Mouse (Mus musculus) forebrain, embryonic 13.5 days (tissue): ENCODE results near the gene Neb. TPM values are rescaled to one million over a fixed set of nuclear protein-coding genes. Genes with fewer than 3 reads are reported as not detected.

Experiments used
- ATAC-seq: fragments of 200-750 bp; cut with Nextera tagmentation; 2 replicates; pipeline ENCODE4 v1.8.0; 2017
- H3K27ac ChIP-seq: fragments of 300-500 bp; sonication (generic); 2 replicates; pipeline ENCODE4 v1.5.1; 2015; ENCODE audit warnings: inconsistent platforms, mild to moderate bottlenecking, moderate library complexity
- H3K27me3 ChIP-seq: fragments of 300-500 bp; sonication (generic); 2 replicates; pipeline ENCODE4 v1.6.1; 2015; ENCODE audit warnings: mild to moderate bottlenecking, inconsistent platforms
- H3K36me3 ChIP-seq: fragments of 300-500 bp; sonication (generic); 2 replicates; pipeline ENCODE4 v1.6.1; 2015; ENCODE audit warnings: mild to moderate bottlenecking, inconsistent platforms; ENCODE audit not compliant: poor library complexity, severe bottlenecking
- H3K4me1 ChIP-seq: fragments of 300-500 bp; sonication (generic); 2 replicates; pipeline ENCODE4 v1.6.1; 2015; ENCODE audit warnings: inconsistent platforms
- H3K4me2 ChIP-seq: fragments of 300-500 bp; sonication (generic); 2 replicates; pipeline ENCODE4 v1.6.1; 2015; ENCODE audit warnings: inconsistent platforms, mild to moderate bottlenecking, moderate library complexity
- H3K4me3 ChIP-seq: fragments of 300-500 bp; sonication (generic); 2 replicates; pipeline ENCODE4 v1.5.1; 2015; ENCODE audit warnings: mild to moderate bottlenecking, inconsistent platforms
- H3K9ac ChIP-seq: fragments of 300-500 bp; sonication (generic); 2 replicates; pipeline ENCODE4 v1.6.1; 2015; ENCODE audit warnings: mild to moderate bottlenecking, inconsistent platforms
- H3K9me3 ChIP-seq: fragments of 300-500 bp; sonication (generic); replicated peaks from 2 replicates; pipeline ENCODE4 v1.6.1; 2016; ENCODE audit warnings: inconsistent platforms
- WGBS: fragments of 180-500 bp; shearing (Covaris S2); methylation state at CpG from one replicate; pipeline ENCODE4 v1.1.7; 2015; 5-methylcytosine and 5-hydroxymethylcytosine counted together
- polyA plus RNA-seq: library from polyadenylated mRNA; unstranded; fragments of >200 nt; fragmentation: Nextera tagmentation; extraction: Ambion mirVana; gene quantifications from 2 replicates; pipeline ENCODE4 v1.2.1, GENCODE M21; 2015

Gene Neb
- polyA plus RNA-seq, 1 experiment from 2014 or later, result 3.6 TPM

- Histone ChIP-seq H3K4me1 (no peaks in the 10 kb centered on the region), H3K36me3 (peaks cover 87% of the 10 kb centered on the region), H3K27me3 (no peaks in the 10 kb centered on the region), H3K9me3 (peaks cover 44% of the 10 kb centered on the region), H3K4me2 (no peak overlapping the region), H3K9ac (no peak overlapping the region), H3K27ac (no peak overlapping the region), H3K4me3 (no peak overlapping the region)
- WGBS, result 99% methylated on average over 5 of the region's 5 CpGs
- ATAC-seq, result no peak
Measured at GRCm38 (mm10) chr2:52412524-52413037, 34.3 kb upstream of the Neb start.

GRCm38 (mm10) chr2:52406480-52406879, 28.2 kb upstream of the Neb start:
- 94% methylated on average over 1 of the region's 1 CpGs for WGBS
- Histone ChIP-seq H3K4me2 (no peak overlapping the region), H3K27me3 (no peaks in the 10 kb centered on the region), H3K9ac (no peak overlapping the region), H3K4me3 (no peak overlapping the region), H3K9me3 (peaks cover 24% of the 10 kb centered on the region), H3K36me3 (peaks cover 82% of the 10 kb centered on the region), H3K4me1 (no peaks in the 10 kb centered on the region), H3K27ac (no peak overlapping the region)
- ATAC-seq, result no peak

DNA sequence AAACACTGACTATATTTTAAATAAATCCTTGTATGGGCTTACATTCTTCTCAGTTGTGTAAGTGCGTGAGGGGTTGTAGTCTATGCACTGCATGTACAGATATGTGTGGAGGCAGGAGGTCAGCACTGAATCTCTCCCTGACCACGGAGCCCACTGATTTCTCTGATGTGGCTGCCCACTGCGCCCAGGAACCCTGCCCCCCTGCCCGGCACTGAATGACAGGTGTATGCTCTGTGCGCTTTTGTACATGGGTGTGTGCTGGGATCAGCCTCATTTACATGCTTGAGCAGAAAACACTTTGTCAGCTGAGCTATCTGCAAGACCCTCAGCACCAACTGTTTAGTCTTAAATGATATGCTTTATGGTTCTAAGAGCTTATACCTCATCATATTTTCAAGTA, 27.0 kb upstream of the Neb start:
- Histone ChIP-seq H3K4me3 (no peak overlapping the region), H3K27ac (no peak overlapping the region), H3K27me3 (no peaks in the 10 kb centered on the region), H3K36me3 (peaks cover 75% of the 10 kb centered on the region), H3K4me2 (no peak overlapping the region), H3K4me1 (no peaks in the 10 kb centered on the region), H3K9me3 (peaks cover 13% of the 10 kb centered on the region), H3K9ac (no peak overlapping the region)
- 91% methylated on average over 5 of the region's 5 CpGs for WGBS
- ATAC-seq, result no peak

DNA sequence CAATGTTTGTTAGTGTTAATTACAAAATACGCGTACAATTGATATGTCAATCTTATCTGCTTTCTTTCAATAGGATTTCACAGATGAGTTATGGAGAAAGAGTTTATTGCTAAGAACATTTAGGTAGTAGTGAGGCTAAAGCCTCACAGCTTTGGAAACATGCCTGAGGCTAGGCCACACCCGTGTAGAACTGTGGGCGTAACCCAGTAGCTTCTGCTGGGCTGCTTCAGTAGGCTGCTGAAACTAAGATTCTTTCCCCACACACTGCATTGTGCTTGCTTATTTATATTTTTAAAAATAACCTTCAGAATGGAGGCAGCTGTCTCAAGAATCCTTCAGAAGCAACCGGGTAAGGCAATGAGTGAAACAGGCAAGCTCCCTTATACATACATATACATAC, 16.3 kb upstream of the Neb start:
- no peak for ATAC-seq
- Histone ChIP-seq H3K36me3 (peaks cover 6% of the 10 kb centered on the region), H3K4me3 (no peak overlapping the region), H3K4me1 (no peaks in the 10 kb centered on the region), H3K27me3 (no peaks in the 10 kb centered on the region), H3K4me2 (no peak overlapping the region), H3K9ac (no peak overlapping the region), H3K27ac (no peak overlapping the region), H3K9me3 (no peaks in the 10 kb centered on the region)
- 89% methylated on average over 5 of the region's 5 CpGs for WGBS

GRCm38 (mm10) chr2:52390415-52390975, 12.2 kb upstream of the Neb start:
- 76% methylated on average over 2 of the region's 2 CpGs for WGBS
- ATAC-seq, result no peak

GRCm38 (mm10) chr2:52389975-52390374, 11.7 kb upstream of the Neb start:
- no peak for ATAC-seq
- H3K27me3 ChIP-seq, result no peaks in the 10 kb centered on the region
- WGBS, result 68% methylated on average over 3 of the region's 3 CpGs
- H3K9me3 ChIP-seq, result no peaks in the 10 kb centered on the region
- no peaks in the 10 kb centered on the region for H3K4me1 ChIP-seq
- no peak overlapping the region for H3K4me2 ChIP-seq
- H3K4me3 ChIP-seq, result no peak overlapping the region
- H3K36me3 ChIP-seq, result no peaks in the 10 kb centered on the region
- H3K27ac ChIP-seq, result no peak overlapping the region
- no peak overlapping the region for H3K9ac ChIP-seq

More at GRCm38 (mm10) chr2:52390415-52390975, 12.2 kb upstream of the Neb start:
- H3K9ac ChIP-seq, result no peak overlapping the region
- H3K27ac ChIP-seq, result no peak overlapping the region
- no peaks in the 10 kb centered on the region for H3K27me3 ChIP-seq
- no peak overlapping the region for H3K4me2 ChIP-seq
- H3K4me1 ChIP-seq, result no peaks in the 10 kb centered on the region
- H3K4me3 ChIP-seq, result no peak overlapping the region
- H3K9me3 ChIP-seq, result no peaks in the 10 kb centered on the region
- no peaks in the 10 kb centered on the region for H3K36me3 ChIP-seq

- no peaks in the 10 kb centered on the region for H3K36me3 ChIP-seq
- no peak overlapping the region for H3K4me3 ChIP-seq
- WGBS, result 90% methylated on average over 6 of the region's 6 CpGs
- no peaks in the 10 kb centered on the region for H3K27me3 ChIP-seq
- H3K9ac ChIP-seq, result no peak overlapping the region
- no peaks in the 10 kb centered on the region for H3K4me1 ChIP-seq
- no peak overlapping the region for H3K27ac ChIP-seq
- H3K4me2 ChIP-seq, result no peak overlapping the region
- no peaks in the 10 kb centered on the region for H3K9me3 ChIP-seq
- ATAC-seq, result no peak
Measured at GRCm38 (mm10) chr2:52386451-52386850, 8.2 kb upstream of the Neb start.

DNA sequence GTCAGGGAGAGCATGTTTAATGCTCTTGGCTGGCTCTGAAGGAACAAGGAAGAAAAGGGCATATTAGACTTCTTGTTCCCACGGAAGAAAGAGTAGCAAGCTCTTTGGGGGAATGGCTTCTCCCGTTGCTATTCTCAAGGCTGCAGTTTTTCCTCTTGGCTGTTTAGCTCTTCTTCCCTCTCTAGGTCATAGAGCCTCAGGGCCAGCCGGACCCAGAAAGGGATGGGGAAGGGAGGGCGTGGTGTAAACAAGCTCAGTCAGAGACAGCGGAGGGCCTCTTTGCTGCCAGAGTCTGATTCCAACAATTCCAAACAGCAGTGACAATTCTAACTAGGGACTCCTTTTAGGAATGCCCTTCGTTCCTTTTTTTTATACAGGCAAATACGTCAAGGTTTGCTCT, 7.8 kb upstream of the Neb start:
- WGBS, result 74% methylated on average over 7 of the region's 7 CpGs
- ATAC-seq, result no peak
- H3K27me3 ChIP-seq, result no peaks in the 10 kb centered on the region

GRCm38 (mm10) chr2:52378848-52379261, 581 bp upstream of the Neb start:
- Histone ChIP-seq H3K36me3 (no peaks in the 10 kb centered on the region), H3K4me1 (no peaks in the 10 kb centered on the region), H3K9me3 (no peaks in the 10 kb centered on the region), H3K4me2 (no peak overlapping the region), H3K27me3 (no peaks in the 10 kb centered on the region), H3K4me3 (no peak overlapping the region), H3K9ac (no peak overlapping the region), H3K27ac (no peak overlapping the region)
- WGBS, result 82% methylated on average over 10 of the region's 10 CpGs
- peak; percentile 48; the same call in 1 of the 2 replicates for ATAC-seq

More for the DNA sequence above, 7.8 kb upstream of the Neb start:
- H3K36me3 ChIP-seq, result no peaks in the 10 kb centered on the region
- no peaks in the 10 kb centered on the region for H3K4me1 ChIP-seq
- H3K9me3 ChIP-seq, result no peaks in the 10 kb centered on the region
- no peak overlapping the region for H3K4me3 ChIP-seq
- no peak overlapping the region for H3K4me2 ChIP-seq
- H3K27ac ChIP-seq, result no peak overlapping the region
- H3K9ac ChIP-seq, result no peak overlapping the region

GRCm38 (mm10) chr2:52377706-52378447, 397 bp downstream of the Neb start:
- Histone ChIP-seq H3K27me3 (no peaks in the 10 kb centered on the region), H3K9ac (no peak overlapping the region), H3K4me1 (no peaks in the 10 kb centered on the region), H3K4me2 (no peak overlapping the region), H3K36me3 (no peaks in the 10 kb centered on the region), H3K4me3 (no peak overlapping the region), H3K9me3 (no peaks in the 10 kb centered on the region), H3K27ac (no peak overlapping the region)
- peak; percentile 33 for ATAC-seq
- 55% methylated on average over 13 of the region's 13 CpGs for WGBS

- no peaks in the 10 kb centered on the region for H3K4me1 ChIP-seq
- no peaks in the 10 kb centered on the region for H3K36me3 ChIP-seq
- H3K27ac ChIP-seq, result no peak overlapping the region
- H3K9ac ChIP-seq, result no peak overlapping the region
- ATAC-seq, result no peak
- WGBS, result 94% methylated on average over 6 of the region's 6 CpGs
- H3K4me3 ChIP-seq, result no peak overlapping the region
- no peaks in the 10 kb centered on the region for H3K27me3 ChIP-seq
- no peak overlapping the region for H3K4me2 ChIP-seq
- no peaks in the 10 kb centered on the region for H3K9me3 ChIP-seq
Measured at GRCm38 (mm10) chr2:52374706-52375105, 3.6 kb downstream of the Neb start.

GRCm38 (mm10) chr2:52372480-52372879, 5.8 kb downstream of the Neb start:
- Histone ChIP-seq H3K9me3 (no peaks in the 10 kb centered on the region), H3K9ac (no peak overlapping the region), H3K27me3 (no peaks in the 10 kb centered on the region), H3K27ac (no peak overlapping the region), H3K4me1 (no peaks in the 10 kb centered on the region), H3K36me3 (no peaks in the 10 kb centered on the region), H3K4me3 (no peak overlapping the region), H3K4me2 (no peak overlapping the region)
- 88% methylated on average over 6 of the region's 6 CpGs for WGBS
- ATAC-seq, result no peak
